Mouse (Mus musculus): Measurements from ENCODE around the gene Zfx. TPM values are rescaled to one million over a fixed set of nuclear protein-coding genes. Genes with fewer than 3 reads are reported as not detected.
A peak's percentile ranks its signal among the peaks of the same experiment; 100 is the strongest.

Zfx gene
- total and polyA plus RNA-seq, 2 experiments from 2014 or later = 16.5 to 22.3 TPM

DNA sequence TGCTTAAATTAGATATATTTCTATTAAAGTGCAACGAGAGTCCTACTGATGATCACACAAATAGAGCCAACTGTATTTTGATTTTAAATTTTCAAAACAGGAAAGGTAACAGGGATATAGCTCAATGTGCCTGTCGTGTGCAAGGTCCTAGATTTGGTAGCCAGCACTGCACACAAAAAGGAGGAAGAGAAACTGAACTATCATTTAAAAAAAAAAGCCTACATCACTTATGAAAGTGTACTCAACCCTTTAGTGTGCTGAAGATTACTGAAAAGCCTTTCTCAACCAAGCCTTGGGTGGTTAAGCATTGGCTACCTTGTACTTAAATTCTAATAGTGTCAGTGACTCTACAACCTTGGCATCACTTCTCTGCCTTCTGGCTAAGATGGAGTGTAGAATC lies 2.4 kb upstream of the Zfx start:
- Histone ChIP-seq H3K36me3 (replicated peaks; ENCODE audit: control insufficient read depth, insufficient read depth, low read length) (no peaks in the 10 kb centered on the region), H3K27ac (ENCODE audit: low read depth) (no peak overlapping the region), H3K9ac (replicated peaks; ENCODE audit: low read depth, low read length) (no peak overlapping the region), H3K4me2 (ENCODE audit: low read depth, low read length) (no peak overlapping the region), H3K4me3 (ENCODE audit: low read depth, low read length) (no peak overlapping the region), H3K27me3 (ENCODE audit: control insufficient read depth, insufficient read depth, low read length) (peaks cover 25% of the 10 kb centered on the region; the same call in 1 of the 2 replicates), H3K9me3 (replicated peaks; ENCODE audit: control insufficient read depth, low read length) (no peaks in the 10 kb centered on the region), H3K4me1 (ENCODE audit: control insufficient read depth, insufficient read depth) (no peaks in the 10 kb centered on the region)
- TF ChIP-seq EP300 (IDR thresholded peaks at IDR 0.05; ENCODE audit: low read depth) = no peak
- TF ChIP-seq CTCF (IDR thresholded peaks at IDR 0.05; ENCODE audit: low read depth) = no peak
- DNase-seq (ENCODE audit: low spot score) = no peak
- 72% methylated on average over 2 of the region's 2 CpGs for WGBS
- no peak for ATAC-seq (ENCODE audit: insufficient read depth, low read depth)

DNA sequence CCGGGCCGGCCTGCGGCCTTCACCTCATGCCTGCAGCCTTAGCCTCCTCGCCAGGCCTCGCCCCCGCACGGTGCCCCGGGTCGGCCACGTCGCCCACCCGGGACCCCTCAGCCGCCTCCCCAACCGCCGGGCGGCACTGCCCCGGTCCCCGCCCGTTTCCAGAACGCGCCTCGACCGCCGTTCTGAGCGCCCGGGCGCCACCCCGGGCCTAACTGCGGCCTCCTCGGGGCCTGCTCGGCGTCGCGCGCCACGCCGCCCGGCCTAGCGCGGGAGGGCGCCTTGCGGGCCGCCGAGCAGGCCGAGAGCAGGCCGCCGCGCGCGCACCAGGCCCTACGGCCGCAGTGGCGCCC lies 818 bp downstream of the Zfx start:
- Histone ChIP-seq H3K36me3 (replicated peaks; ENCODE audit: control insufficient read depth, insufficient read depth, low read length) (no peaks in the 10 kb centered on the region), H3K27me3 (ENCODE audit: control insufficient read depth, insufficient read depth, low read length) (peaks cover 12% of the 10 kb centered on the region; the same call in 1 of the 2 replicates), H3K27ac (ENCODE audit: low read depth) (peak overlapping the region; percentile 100), H3K4me3 (ENCODE audit: low read depth, low read length) (peak overlapping the region; percentile 76), H3K4me2 (ENCODE audit: low read depth, low read length) (peak overlapping the region; percentile 71), H3K4me1 (ENCODE audit: control insufficient read depth, insufficient read depth) (no peaks in the 10 kb centered on the region), H3K9ac (replicated peaks; ENCODE audit: low read depth, low read length) (peak overlapping the region; percentile 96), H3K9me3 (replicated peaks; ENCODE audit: control insufficient read depth, low read length) (no peaks in the 10 kb centered on the region)
- DNase-seq (ENCODE audit: low spot score) = no peak
- TF ChIP-seq CTCF (IDR thresholded peaks at IDR 0.05; ENCODE audit: low read depth) = no peak
- no peak for TF ChIP-seq EP300 (IDR thresholded peaks at IDR 0.05; ENCODE audit: low read depth)
- 16% methylated on average over 31 of the region's 53 CpGs for WGBS
- peak; percentile 44 for ATAC-seq (ENCODE audit: insufficient read depth, low read depth)

DNA sequence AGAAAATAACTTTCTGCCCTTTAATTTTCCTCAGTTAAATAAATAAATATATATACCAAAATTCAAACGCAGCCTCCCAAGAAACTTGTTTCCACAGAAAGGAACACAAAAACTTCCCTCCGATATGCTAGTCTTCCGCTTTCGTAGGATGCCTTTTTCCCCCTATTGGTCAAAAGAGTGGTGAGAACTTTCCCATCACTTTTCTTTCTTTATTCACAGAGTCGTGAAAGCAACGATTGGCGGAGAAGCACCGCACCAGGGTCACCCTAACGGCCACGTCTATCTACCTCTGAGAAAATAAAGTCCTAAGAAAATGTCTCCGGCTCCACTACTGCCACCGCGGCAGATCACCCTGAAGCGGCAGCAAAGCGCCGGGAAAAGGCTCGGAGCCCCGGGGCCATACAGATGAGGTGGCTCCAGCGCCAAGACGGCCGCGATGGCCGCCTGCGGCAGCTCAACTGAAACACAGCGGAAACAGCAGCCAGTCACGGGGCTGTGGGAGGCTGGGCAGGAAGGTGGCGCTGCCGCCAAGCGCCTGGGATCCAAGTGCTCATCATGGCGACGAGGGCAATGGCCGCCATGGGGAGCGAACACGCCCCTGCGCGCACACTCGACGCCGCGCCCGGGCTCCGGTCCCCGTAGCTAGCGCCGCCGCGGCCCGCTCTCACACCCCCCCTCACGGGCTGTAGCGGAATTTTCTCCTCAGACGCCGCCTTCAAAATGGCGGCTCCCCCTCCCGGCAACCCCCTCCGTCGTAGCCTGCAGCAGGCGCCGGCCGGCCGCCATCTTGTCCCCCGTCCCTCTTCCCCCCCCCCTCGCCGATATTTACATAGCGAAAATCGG lies 1.4 kb downstream of the Zfx start:
- peak; percentile 86 for ATAC-seq (ENCODE audit: insufficient read depth, low read depth)
- H3K9ac ChIP-seq (replicated peaks; ENCODE audit: low read depth, low read length) = peak overlapping the region; percentile 96
- WGBS = 22% methylated on average over 35 of the region's 65 CpGs

DNA sequence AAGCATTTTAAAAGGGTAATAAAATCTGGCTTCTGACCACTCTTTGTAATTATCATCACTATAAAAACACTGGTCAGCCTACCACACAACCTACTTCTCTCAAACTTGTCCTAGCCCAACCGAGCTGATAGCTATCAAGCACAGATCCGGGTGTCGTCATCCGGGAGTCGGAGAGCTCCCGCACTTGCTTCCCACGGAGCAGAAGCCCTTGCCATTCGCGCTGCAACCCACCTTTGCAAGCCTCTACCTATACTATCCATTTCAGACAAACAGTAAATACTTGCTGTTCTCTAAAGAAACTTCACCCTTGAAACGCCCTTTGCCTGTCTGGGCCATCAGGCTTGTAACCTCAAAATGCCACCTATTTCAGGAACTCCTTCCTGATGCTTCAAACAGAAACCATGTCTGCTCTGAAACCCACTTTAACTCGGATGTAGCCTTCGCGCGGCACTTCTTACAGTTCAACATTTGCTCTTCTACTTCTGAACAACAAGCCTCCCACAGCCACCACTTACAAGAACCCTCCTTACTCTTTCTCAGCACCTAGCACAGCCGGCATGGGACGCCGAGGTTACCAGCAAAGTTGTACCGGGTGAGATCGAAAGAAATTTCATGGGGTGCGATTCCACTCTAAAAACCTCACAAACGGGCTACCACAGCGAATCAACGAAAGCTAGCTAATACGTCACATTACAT lies 2.2 kb downstream of the Zfx start:
- H3K27ac ChIP-seq (ENCODE audit: low read depth) = peak overlapping the region; percentile 100
- peak overlapping the region; percentile 96 for H3K9ac ChIP-seq (replicated peaks; ENCODE audit: low read depth, low read length)
- no peaks in the 10 kb centered on the region for H3K36me3 ChIP-seq (replicated peaks; ENCODE audit: control insufficient read depth, insufficient read depth, low read length)
- TF ChIP-seq EP300 (IDR thresholded peaks at IDR 0.05; ENCODE audit: low read depth) = no peak
- H3K9me3 ChIP-seq (replicated peaks; ENCODE audit: control insufficient read depth, low read length) = no peaks in the 10 kb centered on the region
- no peak for ATAC-seq (ENCODE audit: insufficient read depth, low read depth)
- no peaks in the 10 kb centered on the region for H3K4me1 ChIP-seq (ENCODE audit: control insufficient read depth, insufficient read depth)
- 24% methylated on average over 24 of the region's 24 CpGs for WGBS
- peak overlapping the region; percentile 71 for H3K4me2 ChIP-seq (ENCODE audit: low read depth, low read length)
- H3K4me3 ChIP-seq (ENCODE audit: low read depth, low read length) = peak overlapping the region; percentile 76
- DNase-seq (ENCODE audit: low spot score) = no peak
- peaks cover 6% of the 10 kb centered on the region; the same call in 1 of the 2 replicates for H3K27me3 ChIP-seq (ENCODE audit: control insufficient read depth, insufficient read depth, low read length)

More for the DNA sequence above, 1.4 kb downstream of the Zfx start:
- peak overlapping the region; percentile 76 for H3K4me3 ChIP-seq (ENCODE audit: low read depth, low read length)
- H3K27ac ChIP-seq (ENCODE audit: low read depth) = peak overlapping the region; percentile 100
- peak overlapping the region; percentile 71 for H3K4me2 ChIP-seq (ENCODE audit: low read depth, low read length)
- H3K27me3 ChIP-seq (ENCODE audit: control insufficient read depth, insufficient read depth, low read length) = peaks cover 7% of the 10 kb centered on the region; the same call in 1 of the 2 replicates
- no peaks in the 10 kb centered on the region for H3K4me1 ChIP-seq (ENCODE audit: control insufficient read depth, insufficient read depth)
- no peaks in the 10 kb centered on the region for H3K36me3 ChIP-seq (replicated peaks; ENCODE audit: control insufficient read depth, insufficient read depth, low read length)
- peak; percentile 88 for DNase-seq (ENCODE audit: low spot score)
- TF ChIP-seq EP300 (IDR thresholded peaks at IDR 0.05; ENCODE audit: low read depth) (peak; percentile 36; the same call in 1 of the 2 replicates), CTCF (IDR thresholded peaks at IDR 0.05; ENCODE audit: low read depth) (peak; percentile 38)
- H3K9me3 ChIP-seq (replicated peaks; ENCODE audit: control insufficient read depth, low read length) = no peaks in the 10 kb centered on the region

DNA sequence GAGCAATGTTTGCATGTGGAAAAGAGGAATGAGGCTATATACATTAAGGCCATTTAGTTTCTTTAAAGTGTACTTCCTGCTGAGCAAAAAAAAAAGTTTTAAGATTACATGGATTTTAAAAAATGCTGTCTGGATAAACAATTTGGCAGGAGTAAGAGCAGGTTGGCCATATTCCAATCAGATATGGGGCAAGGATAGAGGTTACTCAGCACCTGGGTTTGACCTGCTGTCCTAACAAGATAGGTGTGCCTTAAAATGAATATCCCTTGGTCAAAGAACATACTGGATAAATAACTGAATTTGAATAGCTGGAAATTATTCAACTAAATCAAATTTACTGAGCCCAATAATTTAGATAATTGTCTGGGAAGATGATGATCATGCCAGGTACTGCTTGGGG lies 5.2 kb downstream of the Zfx start:
- TF ChIP-seq EP300 (IDR thresholded peaks at IDR 0.05; ENCODE audit: low read depth) = no peak
- no peak for TF ChIP-seq CTCF (IDR thresholded peaks at IDR 0.05; ENCODE audit: low read depth)
- Histone ChIP-seq H3K27ac (ENCODE audit: low read depth) (no peak overlapping the region), H3K4me3 (ENCODE audit: low read depth, low read length) (no peak overlapping the region), H3K4me2 (ENCODE audit: low read depth, low read length) (no peak overlapping the region), H3K9ac (replicated peaks; ENCODE audit: low read depth, low read length) (no peak overlapping the region), H3K36me3 (replicated peaks; ENCODE audit: control insufficient read depth, insufficient read depth, low read length) (no peaks in the 10 kb centered on the region), H3K27me3 (ENCODE audit: control insufficient read depth, insufficient read depth, low read length) (0 out of 2 replicates have a peak, but pooled peaks cover 3% of the 10 kb centered on the region), H3K4me1 (ENCODE audit: control insufficient read depth, insufficient read depth) (peaks cover 4% of the 10 kb centered on the region; the same call in 1 of the 2 replicates), H3K9me3 (replicated peaks; ENCODE audit: control insufficient read depth, low read length) (no peaks in the 10 kb centered on the region)
- no peak for DNase-seq (ENCODE audit: low spot score)
- no peak for ATAC-seq (ENCODE audit: insufficient read depth, low read depth)
